ENCODE assay signal across 8 mouse cellular contexts in genomic region chr11:105178516-105178915, GRCm38 (mm10). TPM values are rescaled to one million over a fixed set of nuclear protein-coding genes. Genes with fewer than 3 reads are reported as not detected.
DNase-seq lines count a peak whose midpoint lies in the region; ATAC-seq and TF ChIP-seq lines count a peak whose summit lies in the region.

Tlk2 (plus strand) TSS chr11:105178807.

- peak within 1 kb of the TSS; percentile 94; the same call in 1 of the 2 replicates for H3K4me2 ChIP-seq in intestine, postnatal 0 days (replicated peaks; ENCODE audit: low read depth)

- H3K27me3 ChIP-seq in intestine, postnatal 0 days (replicated peaks; ENCODE audit: control insufficient read depth, insufficient read depth, low read length), result no peaks in the 10 kb centered on the region

- TF ChIP-seq CTCF in layer of hippocampus, adult 2 months (conservative IDR thresholded peaks at IDR 0.05), result no peak
- no peak for TF ChIP-seq CTCF in intestine, postnatal 0 days (IDR thresholded peaks at IDR 0.05; ENCODE audit: low read depth)

- no peak within 1 kb of the TSS for H3K9ac ChIP-seq in intestine, postnatal 0 days (ENCODE audit: low read depth, low read length)

- 52% methylated on average over 2 of the region's 2 CpGs for WGBS in intestine, postnatal 0 days

- no peak for DNase-seq in layer of hippocampus, adult 2 months (ENCODE audit: low spot score in 2 of 2)
- DNase-seq in layer of hippocampus, adult 11-12 months (ENCODE audit: low spot score), result no peak
- no peak for DNase-seq in spleen, postnatal 14 days (ENCODE audit: low spot score in 2 of 2)
- no peak for DNase-seq in right cerebral cortex, postnatal 4 days

- ATAC-seq in granulocyte monocyte progenitor cell, adult 5-6 weeks (replicated peaks; ENCODE audit: poor library complexity, severe bottlenecking), result no peak
- no peak for ATAC-seq in intestine, postnatal 0 days
- no peak for ATAC-seq in megakaryocyte, adult 5-6 weeks (ENCODE audit: poor library complexity, severe bottlenecking)

- H3K36me3 ChIP-seq in intestine, postnatal 0 days (ENCODE audit: control insufficient read depth, insufficient read depth), result no peaks in the 10 kb centered on the region

- no peak within 1 kb of the TSS for H3K27ac ChIP-seq in layer of hippocampus, adult 2 months
- H3K27ac ChIP-seq in brown adipose tissue, adult 24 weeks (replicated peaks; ENCODE audit: low read depth, low read length), result peak within 1 kb of the TSS; percentile 13; the same call in 1 of the 2 replicates
- no peak within 1 kb of the TSS for H3K27ac ChIP-seq in intestine, postnatal 0 days (ENCODE audit: low read depth, low read length)

- H3K4me3 ChIP-seq in layer of hippocampus, adult 2 months, result no peak within 1 kb of the TSS
- no peak within 1 kb of the TSS for H3K4me3 ChIP-seq in brown adipose tissue, adult 24 weeks (ENCODE audit: insufficient read depth, low read depth, low read length)
- no peak within 1 kb of the TSS for H3K4me3 ChIP-seq in intestine, postnatal 0 days (ENCODE audit: low read depth, low read length)

- peaks cover 5% of the 10 kb centered on the region; the same call in 1 of the 2 replicates for H3K4me1 ChIP-seq in brown adipose tissue, adult 24 weeks (ENCODE audit: control insufficient read depth, insufficient read depth, insufficient read length, low read length)
- H3K4me1 ChIP-seq in intestine, postnatal 0 days (replicated peaks; ENCODE audit: control insufficient read depth, insufficient read depth, low read length), result peaks cover 5% of the 10 kb centered on the region; the same call in 1 of the 2 replicates

- no peaks in the 10 kb centered on the region for H3K9me3 ChIP-seq in intestine, postnatal 0 days (ENCODE audit: control insufficient read depth)

RNA-seq across cellular contexts. Expression of gene Tlk2, which starts in this region (rescaled TPM):
- 10 to 100 TPM; 47.9 to 50.9 TPM for total RNA-seq in layer of hippocampus, adult 2 months (2021)
- polyA plus RNA-seq in brown adipose tissue, adult 24 weeks (2012; ENCODE audit: insufficient read depth, insufficient read length, missing spikeins), result 21.5 and 34.0 TPM in 2 replicates
- total RNA-seq in granulocyte monocyte progenitor cell, adult 5-6 weeks (2014; fragmentation: Nextera tagmentation), result 41.2 and 62.9 TPM in 2 replicates
- 43.8 and 63.4 TPM in 2 replicates for total RNA-seq in granulocyte monocyte progenitor cell, adult 5-6 weeks (2017)
- polyA plus RNA-seq in intestine, postnatal 0 days (2015; fragmentation: Nextera tagmentation; extraction: Ambion mirVana), result 8.8 and 8.9 TPM in 2 replicates
- total RNA-seq in megakaryocyte, adult 5-6 weeks (2015), result 40.4 and 49.0 TPM in 2 replicates
- 54.7 and 80.7 TPM in 2 replicates for total RNA-seq in megakaryocyte, adult 5-6 weeks (2017)
